Mouse (Mus musculus): ENCODE measurements around the gene Tulp3. TPM values are rescaled to one million over a fixed set of nuclear protein-coding genes. Genes with fewer than 3 reads are reported as not detected.

The Tulp3 gene
- total and polyA plus RNA-seq, 3 experiments = 3.7 to 13.1 (median 5.5) TPM

Other genes starting within 250 kb of the Tulp3 start
- gene Tspan9, start 212.3 kb downstream of the Tulp3 start, total RNA-seq (2012; rRNA removed) = 0.92 and 0.98 TPM in 2 replicates
- gene Tspan9, start 212.3 kb downstream of the Tulp3 start, total RNA-seq (2014; rRNA removed) = 0.40 and 0.55 TPM in 2 replicates
- 0.33 and 0.71 TPM in 2 replicates for gene Tspan9, start 212.3 kb downstream of the Tulp3 start, polyA plus RNA-seq (2012; ENCODE audit: insufficient read length, low read depth)
- gene Tead4, start 55.0 kb downstream of the Tulp3 start, total RNA-seq (2012; rRNA removed) = not detected in 2 replicates
- not detected in 2 replicates for gene Tead4, start 55.0 kb downstream of the Tulp3 start, total RNA-seq (2014; rRNA removed)
- 0.15 TPM in 1 of 2 replicates, not detected in the other for gene Tead4, start 55.0 kb downstream of the Tulp3 start, polyA plus RNA-seq (2012; ENCODE audit: insufficient read length, low read depth)
- 28.7 and 34.9 TPM in 2 replicates for gene Rhno1, start 7.1 kb upstream of the Tulp3 start, total RNA-seq (2012; rRNA removed)
- 18.5 and 19.3 TPM in 2 replicates for gene Rhno1, start 7.1 kb upstream of the Tulp3 start, total RNA-seq (2014; rRNA removed)
- 53.4 and 60.0 TPM in 2 replicates for gene Rhno1, start 7.1 kb upstream of the Tulp3 start, polyA plus RNA-seq (2012; ENCODE audit: insufficient read length, low read depth)
- 14.3 and 16.8 TPM in 2 replicates for gene Foxm1, start 7.1 kb upstream of the Tulp3 start, total RNA-seq (2012; rRNA removed)
- gene Foxm1, start 7.1 kb upstream of the Tulp3 start, total RNA-seq (2014; rRNA removed) = 5.8 and 6.0 TPM in 2 replicates
- 32.5 and 41.0 TPM in 2 replicates for gene Foxm1, start 7.1 kb upstream of the Tulp3 start, polyA plus RNA-seq (2012; ENCODE audit: insufficient read length, low read depth)
- gene Tex52, start 19.6 kb upstream of the Tulp3 start, total RNA-seq (2012; rRNA removed) = 0.13 TPM in 1 of 2 replicates, not detected in the other
- gene Tex52, start 19.6 kb upstream of the Tulp3 start, total RNA-seq (2014; rRNA removed) = not detected in 2 replicates
- gene Tex52, start 19.6 kb upstream of the Tulp3 start, polyA plus RNA-seq (2012; ENCODE audit: insufficient read length, low read depth) = not detected in 2 replicates
- gene Gm44596, start 19.7 kb upstream of the Tulp3 start, total RNA-seq (2012; rRNA removed) = not detected in 2 replicates
- not detected in 2 replicates for gene Gm44596, start 19.7 kb upstream of the Tulp3 start, total RNA-seq (2014; rRNA removed)
- gene Gm44596, start 19.7 kb upstream of the Tulp3 start, polyA plus RNA-seq (2012; ENCODE audit: insufficient read length, low read depth) = not detected in 2 replicates
- 0.13 TPM in 2 replicates for gene Nrip2, start 43.4 kb upstream of the Tulp3 start, total RNA-seq (2012; rRNA removed)
- gene Nrip2, start 43.4 kb upstream of the Tulp3 start, total RNA-seq (2014; rRNA removed) = not detected in 2 replicates
- gene Nrip2, start 43.4 kb upstream of the Tulp3 start, polyA plus RNA-seq (2012; ENCODE audit: insufficient read length, low read depth) = 1.1 and 1.3 TPM in 2 replicates
- gene Itfg2, start 69.1 kb upstream of the Tulp3 start, total RNA-seq (2012; rRNA removed) = 16.8 and 17.9 TPM in 2 replicates
- gene Itfg2, start 69.1 kb upstream of the Tulp3 start, total RNA-seq (2014; rRNA removed) = 5.3 and 8.0 TPM in 2 replicates
- 45.1 and 45.3 TPM in 2 replicates for gene Itfg2, start 69.1 kb upstream of the Tulp3 start, polyA plus RNA-seq (2012; ENCODE audit: insufficient read length, low read depth)
- gene Fkbp4, start 82.8 kb upstream of the Tulp3 start, total RNA-seq (2012; rRNA removed) = 265 and 319 TPM in 2 replicates
- 190 and 198 TPM in 2 replicates for gene Fkbp4, start 82.8 kb upstream of the Tulp3 start, total RNA-seq (2014; rRNA removed)
- 304 and 366 TPM in 2 replicates for gene Fkbp4, start 82.8 kb upstream of the Tulp3 start, polyA plus RNA-seq (2012; ENCODE audit: insufficient read length, low read depth)
- gene Pzp, start 170.9 kb upstream of the Tulp3 start, total RNA-seq (2012; rRNA removed) = not detected in 2 replicates
- gene Pzp, start 170.9 kb upstream of the Tulp3 start, total RNA-seq (2014; rRNA removed) = not detected in 2 replicates
- not detected in 2 replicates for gene Pzp, start 170.9 kb upstream of the Tulp3 start, polyA plus RNA-seq (2012; ENCODE audit: insufficient read length, low read depth)
- gene A2ml1, start 225.8 kb upstream of the Tulp3 start, total RNA-seq (2012; rRNA removed) = not detected in 2 replicates
- not detected in 2 replicates for gene A2ml1, start 225.8 kb upstream of the Tulp3 start, total RNA-seq (2014; rRNA removed)
- not detected in 2 replicates for gene A2ml1, start 225.8 kb upstream of the Tulp3 start, polyA plus RNA-seq (2012; ENCODE audit: insufficient read length, low read depth)